Mouse (Mus musculus) spleen, adult 2 months (tissue): ENCODE data around the gene Vps13d. TPM values are rescaled to one million over a fixed set of nuclear protein-coding genes. Genes with fewer than 3 reads are reported as not detected.

Experiments used
- DNase-seq, 2 experiments: peaks; one replicate each; pipeline versions ENCODE4 v3.0.0 to v3.0.0-alpha.2; 2012 to 2021; ENCODE audit warnings: low spot score in 2 of 2, low read depth in 1 of 2
- H3K27ac ChIP-seq: fragments of 200-500 bp; 2 replicates; pipeline ENCODE4 v1.5.1; 2012; ENCODE audit warnings: low read length, inconsistent platforms; ENCODE audit not compliant: insufficient read depth
- H3K27me3 ChIP-seq: fragments of 200-500 bp; 2 replicates; pipeline ENCODE4 v1.6.1; 2012; ENCODE audit warnings: mild to moderate bottlenecking, moderate library complexity, low read length, inconsistent platforms; ENCODE audit not compliant: control insufficient read depth, insufficient read depth
- H3K36me3 ChIP-seq: fragments of 200-500 bp; 2 replicates; pipeline ENCODE4 v1.6.1; 2012; ENCODE audit warnings: mild to moderate bottlenecking, low read length, inconsistent platforms; ENCODE audit not compliant: control insufficient read depth, insufficient read depth
- H3K4me1 ChIP-seq: fragments of 200-500 bp; 2 replicates; pipeline ENCODE4 v1.6.1; 2011; ENCODE audit warnings: inconsistent platforms; ENCODE audit not compliant: control insufficient read depth, insufficient read depth, insufficient read length
- H3K4me3 ChIP-seq: fragments of 200-500 bp; 2 replicates; pipeline ENCODE4 v1.5.1; 2011; ENCODE audit warnings: mild to moderate bottlenecking, inconsistent platforms; ENCODE audit not compliant: insufficient read depth, insufficient read length; ENCODE audit errors: extremely low read depth
- CTCF ChIP-seq: fragments of 200-500 bp; IDR thresholded peaks from 2 replicates; pipeline ENCODE4 v1.5.1; 2011; ENCODE audit warnings: mild to moderate bottlenecking, inconsistent platforms; ENCODE audit not compliant: insufficient read depth, insufficient read length, insufficient replicate concordance; ENCODE audit errors: extremely low read depth
- POLR2A ChIP-seq: fragments of 200-500 bp; IDR thresholded peaks from 2 replicates; pipeline ENCODE4 v1.6.1; 2011; ENCODE audit warnings: low read depth, low read length, inconsistent platforms
- WGBS: fragments of 180-500 bp; shearing (Covaris S2); methylation state at CpG from one replicate; pipeline ENCODE4 v1.1.7; 2018; 5-methylcytosine and 5-hydroxymethylcytosine counted together
- polyA plus RNA-seq: library from polyadenylated mRNA; depleted of rRNA; stranded (reverse); fragments of >200 nt; gene quantifications from 2 replicates; pipeline ENCODE4 v1.2.3, GENCODE M21; 2012

The Vps13d gene
- polyA plus RNA-seq, 1 experiment: 12.1 TPM

GRCm38 (mm10) chr4:144969030-144969429 lies 225.8 kb downstream of the Vps13d start:
- no peak overlapping the region for H3K27ac ChIP-seq
- DNase-seq: no peak
- WGBS: 80% methylated on average over 6 of the region's 6 CpGs

GRCm38 (mm10) chr4:144968371-144968770 lies 226.4 kb downstream of the Vps13d start:
- TF ChIP-seq CTCF (no peak), POLR2A (no peak)
- no peak for DNase-seq
- Histone ChIP-seq H3K36me3 (no peaks in the 10 kb centered on the region), H3K4me1 (peaks cover 6% of the 10 kb centered on the region; the same call in 1 of the 2 replicates), H3K4me3 (no peak overlapping the region), H3K27me3 (no peaks in the 10 kb centered on the region), H3K27ac (no peak overlapping the region)
- 95% methylated on average over 3 of the region's 3 CpGs for WGBS

More at GRCm38 (mm10) chr4:144969030-144969429, 225.8 kb downstream of the Vps13d start:
- no peak for TF ChIP-seq POLR2A
- no peak for TF ChIP-seq CTCF
- no peaks in the 10 kb centered on the region for H3K36me3 ChIP-seq
- H3K27me3 ChIP-seq: no peaks in the 10 kb centered on the region
- no peak overlapping the region for H3K4me3 ChIP-seq
- peaks cover 9% of the 10 kb centered on the region; the same call in 1 of the 2 replicates for H3K4me1 ChIP-seq

- TF ChIP-seq POLR2A (no peak), CTCF (no peak)
- Histone ChIP-seq H3K27ac (no peak overlapping the region), H3K27me3 (no peaks in the 10 kb centered on the region), H3K36me3 (no peaks in the 10 kb centered on the region), H3K4me1 (no peaks in the 10 kb centered on the region), H3K4me3 (no peak overlapping the region)
- 91% methylated on average over 2 of the region's 2 CpGs for WGBS
- no peak for DNase-seq
Observed at GRCm38 (mm10) chr4:144965255-144965654, 229.6 kb downstream of the Vps13d start.

GRCm38 (mm10) chr4:144961696-144962095 lies 233.1 kb downstream of the Vps13d start:
- no peak overlapping the region for H3K4me3 ChIP-seq
- 94% methylated on average over 3 of the region's 3 CpGs for WGBS
- H3K27me3 ChIP-seq: no peaks in the 10 kb centered on the region
- no peaks in the 10 kb centered on the region for H3K36me3 ChIP-seq
- H3K27ac ChIP-seq: no peak overlapping the region
- no peaks in the 10 kb centered on the region for H3K4me1 ChIP-seq
- DNase-seq: no peak
- no peak for TF ChIP-seq CTCF

GRCm38 (mm10) chr4:144961232-144961631 lies 233.6 kb downstream of the Vps13d start:
- H3K27ac ChIP-seq: no peak overlapping the region

GRCm38 (mm10) chr4:144960188-144960904 lies 234.5 kb downstream of the Vps13d start:
- H3K27me3 ChIP-seq: no peaks in the 10 kb centered on the region
- 78% methylated on average over 8 of the region's 8 CpGs for WGBS
- no peak overlapping the region for H3K27ac ChIP-seq
- H3K36me3 ChIP-seq: no peaks in the 10 kb centered on the region
- no peak overlapping the region for H3K4me3 ChIP-seq
- H3K4me1 ChIP-seq: no peaks in the 10 kb centered on the region
- TF ChIP-seq CTCF (no peak), POLR2A (no peak)
- no peak for DNase-seq

More at GRCm38 (mm10) chr4:144961232-144961631, 233.6 kb downstream of the Vps13d start:
- no peak for DNase-seq
- Histone ChIP-seq H3K4me3 (no peak overlapping the region), H3K27me3 (no peaks in the 10 kb centered on the region), H3K36me3 (no peaks in the 10 kb centered on the region), H3K4me1 (no peaks in the 10 kb centered on the region)
- TF ChIP-seq POLR2A: no peak
- no peak for TF ChIP-seq CTCF
- 98% methylated on average over 4 of the region's 4 CpGs for WGBS

- WGBS: 87% methylated on average over 2 of the region's 2 CpGs
- DNase-seq: no peak
- Histone ChIP-seq H3K4me1 (no peaks in the 10 kb centered on the region), H3K4me3 (no peak overlapping the region), H3K27ac (no peak overlapping the region), H3K36me3 (no peaks in the 10 kb centered on the region), H3K27me3 (no peaks in the 10 kb centered on the region)
- TF ChIP-seq CTCF (no peak), POLR2A (no peak)
Observed at GRCm38 (mm10) chr4:144957721-144958120, 237.1 kb downstream of the Vps13d start.
